Mouse (Mus musculus) thymus, adult 18-20 months (tissue): Measurements from ENCODE around the gene C87436.
A peak's percentile ranks its signal among the peaks of the same experiment; 100 is the strongest.

Experiments used
- DNase-seq, 2 experiments: peaks; one replicate each; pipeline ENCODE4 v3.0.0; 2022; ENCODE audit warnings: mixed read lengths in 2 of 2

Gene C87436

GRCm38 (mm10) chr6:86431531-86431930, 6.6 kb upstream of the C87436 start:
- DNase-seq = no peak

- DNase-seq = no peak
These were observed 4.5 kb upstream of the C87436 start for GRCm38 (mm10) chr6:86433696-86434095.

GRCm38 (mm10) chr6:86437711-86438110, 463 bp upstream of the C87436 start:
- DNase-seq = peak; percentile 29 to 56

- DNase-seq = no peak
These were observed 934 bp downstream of the C87436 start for GRCm38 (mm10) chr6:86439119-86439496.

- no peak for DNase-seq
These were observed 1.4 kb downstream of the C87436 start for GRCm38 (mm10) chr6:86439531-86439930.

GRCm38 (mm10) chr6:86441571-86441970, 3.4 kb downstream of the C87436 start:
- no peak for DNase-seq

GRCm38 (mm10) chr6:86445551-86445950, 7.4 kb downstream of the C87436 start:
- DNase-seq = no peak

- DNase-seq = no peak
These were observed 8.9 kb downstream of the C87436 start for GRCm38 (mm10) chr6:86446927-86447568.

- no peak for DNase-seq
These were observed 18.6 kb downstream of the C87436 start for GRCm38 (mm10) chr6:86456727-86457126.

- DNase-seq = no peak
These were observed 24.9 kb downstream of the C87436 start for GRCm38 (mm10) chr6:86463079-86463478.

- DNase-seq = peak in 1 of 2 experiments; percentile 32
These were observed 33.1 kb downstream of the C87436 start for GRCm38 (mm10) chr6:86471317-86471716.

GRCm38 (mm10) chr6:86471760-86472099, 33.6 kb downstream of the C87436 start:
- DNase-seq = no peak

GRCm38 (mm10) chr6:86472100-86472955, 34.2 kb downstream of the C87436 start:
- peak; percentile 99 for DNase-seq

- no peak for DNase-seq
These were observed 34.9 kb downstream of the C87436 start for GRCm38 (mm10) chr6:86473077-86473476.

- no peak for DNase-seq
These were observed 35.9 kb downstream of the C87436 start for GRCm38 (mm10) chr6:86474072-86474471.

- no peak for DNase-seq
These were observed 36.5 kb downstream of the C87436 start for GRCm38 (mm10) chr6:86474646-86475181.

- DNase-seq = no peak
These were observed 37.4 kb downstream of the C87436 start for GRCm38 (mm10) chr6:86475462-86476167.

GRCm38 (mm10) chr6:86476931-86477330, 38.8 kb downstream of the C87436 start:
- no peak for DNase-seq

- DNase-seq = no peak
These were observed 41.1 kb downstream of the C87436 start for GRCm38 (mm10) chr6:86479311-86479710.

GRCm38 (mm10) chr6:86479816-86480188, 41.6 kb downstream of the C87436 start:
- DNase-seq = no peak

GRCm38 (mm10) chr6:86480189-86480831, 42.1 kb downstream of the C87436 start:
- no peak for DNase-seq

GRCm38 (mm10) chr6:86481871-86482270, 43.7 kb downstream of the C87436 start:
- no peak for DNase-seq
